Mouse (Mus musculus) neural tube, embryonic 14.5 days (tissue): ENCODE results near the gene 6430550D23Rik. TPM values are rescaled to one million over a fixed set of nuclear protein-coding genes. Genes with fewer than 3 reads are reported as not detected.

Experiments used
- ATAC-seq: fragments of 200-750 bp; cut with Nextera tagmentation; 2 replicates; pipeline ENCODE4 v1.8.0; 2017; ENCODE audit warnings: low read depth, mild to moderate bottlenecking, moderate TSS enrichment, moderate library complexity
- H3K27ac ChIP-seq: fragments of 300-500 bp; sonication (generic); 2 replicates; pipeline ENCODE4 v1.5.1; 2014; ENCODE audit warnings: low read depth, mild to moderate bottlenecking, control low read depth, low read length, moderate library complexity, mixed read lengths
- H3K27me3 ChIP-seq: fragments of 300-500 bp; sonication (generic); 2 replicates; pipeline ENCODE4 v1.6.1; 2014; ENCODE audit warnings: low read length; ENCODE audit not compliant: control insufficient read depth, insufficient read depth
- H3K36me3 ChIP-seq: fragments of 300-500 bp; sonication (generic); 2 replicates; pipeline ENCODE4 v1.6.1; 2014; ENCODE audit warnings: low read length, mixed read lengths; ENCODE audit not compliant: control insufficient read depth, insufficient read depth
- H3K4me1 ChIP-seq: fragments of 300-500 bp; sonication (generic); 2 replicates; pipeline ENCODE4 v1.6.1; 2014; ENCODE audit warnings: low read length; ENCODE audit not compliant: control insufficient read depth, insufficient read depth
- H3K4me2 ChIP-seq: fragments of 300-500 bp; sonication (generic); 2 replicates; pipeline ENCODE4 v1.6.1; 2014; ENCODE audit warnings: mild to moderate bottlenecking, low read depth, low read length, control low read depth
- H3K4me3 ChIP-seq: fragments of 300-500 bp; sonication (generic); 2 replicates; pipeline ENCODE4 v1.5.1; 2014; ENCODE audit warnings: low read depth, low read length, control low read depth, mixed read lengths
- H3K9ac ChIP-seq: fragments of 300-500 bp; sonication (generic); replicated peaks from 2 replicates; pipeline ENCODE4 v1.6.1; 2014; ENCODE audit warnings: low read depth, mild to moderate bottlenecking, control low read depth, low read length, mixed read lengths
- H3K9me3 ChIP-seq: fragments of 300-500 bp; sonication (generic); 2 replicates; pipeline ENCODE4 v1.6.1; 2016; ENCODE audit warnings: low read length; ENCODE audit not compliant: control insufficient read depth
- WGBS: fragments of 180-500 bp; shearing (Covaris S2); extraction: QIAGEN DNeasy Blood & Tissue Kit; methylation state at CpG from one replicate; pipeline ENCODE4 v1.1.7; 2014; 5-methylcytosine and 5-hydroxymethylcytosine counted together
- polyA plus RNA-seq: library from polyadenylated mRNA; unstranded; fragments of >200 nt; fragmentation: Nextera tagmentation; extraction: Ambion mirVana; gene quantifications from 2 replicates; pipeline ENCODE4 v1.2.1, GENCODE M21; 2014

Gene 6430550D23Rik
- polyA plus RNA-seq, 1 experiment from 2014 or later = 4.0 TPM

DNA sequence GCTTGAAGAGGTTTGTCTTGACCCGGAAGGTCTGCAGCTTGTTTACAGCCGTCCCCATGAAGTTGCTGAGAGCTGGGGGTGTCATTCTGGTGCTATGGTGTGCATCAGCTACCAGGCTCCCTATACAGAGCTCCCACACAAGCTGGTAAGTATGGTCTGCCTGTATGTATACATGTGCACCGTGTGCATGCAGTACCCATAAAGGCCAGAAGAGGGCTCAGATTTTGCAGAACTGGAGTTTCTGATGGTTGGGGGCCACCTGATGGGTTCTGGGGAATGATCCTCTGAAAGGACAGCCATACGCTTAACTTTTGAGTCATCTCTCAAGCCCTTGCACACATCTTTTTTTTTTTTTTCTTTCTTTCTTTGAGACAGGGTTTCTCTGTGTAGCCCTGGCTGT lies 2.4 kb downstream of the 6430550D23Rik start:
- Histone ChIP-seq H3K27me3 (no peaks in the 10 kb centered on the region), H3K9ac (no peak overlapping the region), H3K36me3 (no peaks in the 10 kb centered on the region), H3K4me2 (no peak overlapping the region), H3K4me3 (no peak overlapping the region), H3K9me3 (no peaks in the 10 kb centered on the region), H3K27ac (no peak overlapping the region), H3K4me1 (peaks cover 7% of the 10 kb centered on the region)
- ATAC-seq = no peak
- WGBS = 95% methylated on average over 4 of the region's 4 CpGs

DNA sequence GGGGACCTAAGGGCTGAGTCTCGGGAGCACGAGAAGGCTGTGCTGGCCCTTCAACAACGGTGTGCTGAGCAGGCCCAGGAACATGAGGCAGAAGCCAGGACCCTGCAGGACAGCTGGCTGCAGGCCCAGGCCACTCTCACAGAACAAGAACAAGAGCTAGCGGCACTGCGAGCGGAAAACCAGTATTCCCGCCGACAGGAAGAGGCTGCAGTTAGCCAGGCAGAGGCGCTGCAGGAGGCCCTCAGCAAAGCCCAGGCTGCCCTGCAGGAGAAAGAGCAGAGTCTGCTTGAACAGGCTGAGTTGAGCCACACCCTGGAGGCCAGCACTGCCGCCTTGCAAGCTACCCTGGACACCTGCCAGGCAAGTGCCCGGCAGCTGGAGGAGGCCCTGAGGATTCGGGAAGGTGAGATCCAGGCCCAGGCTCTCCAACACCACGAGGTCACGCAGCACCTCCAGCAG lies 15.9 kb downstream of the 6430550D23Rik start:
- WGBS = 86% methylated on average over 14 of the region's 14 CpGs
- no peak overlapping the region for H3K27ac ChIP-seq
- no peaks in the 10 kb centered on the region for H3K9me3 ChIP-seq
- no peak overlapping the region for H3K9ac ChIP-seq
- H3K4me2 ChIP-seq = no peak overlapping the region
- no peak for ATAC-seq
- no peaks in the 10 kb centered on the region for H3K4me1 ChIP-seq
- H3K4me3 ChIP-seq = no peak overlapping the region
- peaks cover 79% of the 10 kb centered on the region for H3K36me3 ChIP-seq
- no peaks in the 10 kb centered on the region for H3K27me3 ChIP-seq

DNA sequence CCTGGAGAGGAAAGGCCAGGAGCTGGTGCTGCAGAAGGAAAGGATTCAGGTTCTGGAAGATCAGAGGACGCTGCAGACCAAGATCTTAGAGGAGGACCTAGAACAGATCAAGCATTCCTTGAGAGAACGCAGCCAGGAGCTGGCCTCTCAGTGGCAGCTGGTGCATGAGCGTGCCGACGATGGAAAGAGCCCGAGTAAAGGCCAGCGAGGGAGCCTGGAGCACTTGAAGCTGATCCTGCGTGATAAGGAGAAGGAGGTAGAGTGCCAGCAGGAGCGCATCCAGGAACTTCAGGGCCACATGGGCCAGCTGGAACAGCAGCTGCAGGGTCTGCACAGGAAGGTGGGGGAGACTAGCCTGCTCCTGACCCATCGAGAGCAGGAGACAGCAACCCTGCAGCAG lies 16.6 kb downstream of the 6430550D23Rik start:
- Histone ChIP-seq H3K27ac (no peak overlapping the region), H3K9me3 (no peaks in the 10 kb centered on the region), H3K4me2 (no peak overlapping the region), H3K9ac (no peak overlapping the region), H3K4me1 (no peaks in the 10 kb centered on the region), H3K4me3 (no peak overlapping the region), H3K36me3 (peaks cover 75% of the 10 kb centered on the region), H3K27me3 (no peaks in the 10 kb centered on the region)
- ATAC-seq = no peak
- 95% methylated on average over 10 of the region's 10 CpGs for WGBS

DNA sequence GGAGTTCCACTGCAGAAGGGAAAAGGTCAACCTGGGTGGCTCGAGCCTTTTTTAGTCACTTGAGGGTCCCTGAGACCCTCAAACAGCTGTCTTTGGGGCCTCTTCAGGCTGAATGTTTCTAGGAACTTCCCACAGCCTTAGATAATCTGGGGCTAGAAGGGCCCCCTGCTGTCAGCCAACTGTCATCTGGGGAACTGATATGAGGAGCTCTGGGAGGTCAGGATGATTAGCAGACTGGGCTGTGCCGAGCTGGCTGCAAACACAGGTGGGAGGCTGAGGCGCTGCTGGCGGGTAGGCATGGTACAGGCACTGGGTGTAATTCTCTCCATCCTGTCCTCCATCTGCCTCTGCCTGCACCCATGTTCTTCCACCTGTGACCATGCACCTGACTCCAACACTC lies 18.7 kb downstream of the 6430550D23Rik start:
- no peaks in the 10 kb centered on the region for H3K9me3 ChIP-seq
- ATAC-seq = no peak
- 80% methylated on average over 4 of the region's 4 CpGs for WGBS
- no peaks in the 10 kb centered on the region for H3K27me3 ChIP-seq
- H3K9ac ChIP-seq = no peak overlapping the region
- peaks cover 71% of the 10 kb centered on the region for H3K36me3 ChIP-seq
- no peak overlapping the region for H3K4me2 ChIP-seq
- H3K4me3 ChIP-seq = no peak overlapping the region
- no peaks in the 10 kb centered on the region for H3K4me1 ChIP-seq
- no peak overlapping the region for H3K27ac ChIP-seq

DNA sequence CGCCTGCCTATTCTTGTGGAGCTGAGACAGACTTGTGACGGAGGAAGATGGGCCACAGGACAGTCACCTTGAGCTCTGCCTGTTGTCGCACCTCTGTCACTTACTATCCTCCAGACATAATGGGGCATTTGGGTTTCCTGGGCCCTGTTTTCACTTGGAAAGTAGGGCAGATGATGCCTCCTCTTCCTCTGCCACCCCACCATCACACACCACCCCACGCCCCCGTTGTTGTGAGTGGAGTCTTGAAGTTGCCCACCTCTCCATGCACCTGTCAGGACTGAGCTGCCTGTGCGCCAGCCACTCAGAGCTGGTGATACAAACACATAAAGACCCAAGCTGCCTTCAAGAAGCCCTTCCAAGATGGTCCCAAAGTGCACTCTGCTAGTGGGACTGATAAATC lies 20.6 kb downstream of the 6430550D23Rik start:
- H3K27me3 ChIP-seq = no peaks in the 10 kb centered on the region
- H3K4me1 ChIP-seq = no peaks in the 10 kb centered on the region
- no peak overlapping the region for H3K4me2 ChIP-seq
- no peak for ATAC-seq
- no peak overlapping the region for H3K4me3 ChIP-seq
- H3K36me3 ChIP-seq = peaks cover 68% of the 10 kb centered on the region
- no peak overlapping the region for H3K9ac ChIP-seq
- 97% methylated on average over 6 of the region's 6 CpGs for WGBS
- no peak overlapping the region for H3K27ac ChIP-seq
- H3K9me3 ChIP-seq = no peaks in the 10 kb centered on the region

DNA sequence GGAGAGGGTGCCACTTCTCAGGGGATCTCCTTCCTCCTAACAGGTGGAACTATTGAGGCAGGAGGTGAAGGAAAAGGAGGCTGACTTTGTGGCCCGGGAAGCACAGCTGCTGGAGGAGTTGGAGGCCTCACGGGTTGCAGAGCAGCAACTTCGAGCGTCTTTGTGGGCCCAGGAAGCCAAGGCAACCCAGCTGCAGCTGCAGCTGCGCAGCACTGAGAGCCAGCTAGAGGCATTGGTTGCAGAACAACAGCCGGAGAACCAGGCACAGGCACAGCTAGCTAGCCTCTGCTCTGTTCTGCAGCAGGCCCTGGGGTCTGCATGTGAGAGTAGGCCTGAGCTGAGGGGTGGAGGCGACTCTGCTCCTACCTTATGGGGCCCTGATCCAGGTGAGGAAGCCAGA lies 22.0 kb downstream of the 6430550D23Rik start:
- Histone ChIP-seq H3K9me3 (no peaks in the 10 kb centered on the region), H3K9ac (no peak overlapping the region)
- 93% methylated on average over 7 of the region's 7 CpGs for WGBS

DNA sequence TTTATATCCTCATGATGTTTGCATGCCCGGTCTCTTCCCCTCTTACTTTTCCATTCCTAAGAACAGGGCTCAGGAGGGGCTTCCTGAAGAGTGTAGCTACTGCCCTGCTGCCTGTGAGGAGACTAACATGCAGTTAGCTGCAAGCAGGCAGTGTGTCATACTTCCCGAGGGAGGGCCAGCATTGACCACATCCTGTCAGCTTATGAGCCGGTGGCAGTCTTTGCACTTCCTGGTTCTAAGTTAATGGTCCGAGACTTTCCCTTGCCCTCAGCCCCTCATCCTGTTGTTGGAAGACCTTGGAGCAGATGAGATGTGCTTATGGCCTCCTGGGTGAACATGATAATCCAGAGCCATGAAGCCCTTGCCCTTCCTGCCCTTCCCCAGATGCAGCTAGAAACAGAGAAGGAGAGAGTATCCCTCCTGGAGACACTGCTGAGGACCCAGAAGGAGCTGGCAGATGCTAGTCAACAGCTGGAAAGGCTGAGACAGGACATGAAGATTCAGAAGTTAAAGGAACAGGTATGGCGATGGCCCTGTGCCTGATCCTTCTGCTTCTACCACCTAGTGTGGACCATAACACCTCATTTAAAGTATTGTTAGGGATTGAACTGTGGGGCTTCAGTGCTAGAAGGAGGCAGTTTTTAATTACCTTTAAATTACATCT lies 28.3 kb downstream of the 6430550D23Rik start:
- 92% methylated on average over 5 of the region's 5 CpGs for WGBS
- no peak for ATAC-seq
- Histone ChIP-seq H3K27ac (no peak overlapping the region), H3K9me3 (no peaks in the 10 kb centered on the region), H3K27me3 (no peaks in the 10 kb centered on the region), H3K4me3 (no peak overlapping the region), H3K36me3 (peaks cover 73% of the 10 kb centered on the region), H3K4me1 (no peaks in the 10 kb centered on the region), H3K4me2 (no peak overlapping the region), H3K9ac (no peak overlapping the region)

More for the DNA sequence above, 22.0 kb downstream of the 6430550D23Rik start:
- Histone ChIP-seq H3K4me3 (no peak overlapping the region), H3K27ac (no peak overlapping the region), H3K4me2 (no peak overlapping the region), H3K27me3 (no peaks in the 10 kb centered on the region), H3K4me1 (no peaks in the 10 kb centered on the region), H3K36me3 (peaks cover 65% of the 10 kb centered on the region)
- ATAC-seq = no peak

DNA sequence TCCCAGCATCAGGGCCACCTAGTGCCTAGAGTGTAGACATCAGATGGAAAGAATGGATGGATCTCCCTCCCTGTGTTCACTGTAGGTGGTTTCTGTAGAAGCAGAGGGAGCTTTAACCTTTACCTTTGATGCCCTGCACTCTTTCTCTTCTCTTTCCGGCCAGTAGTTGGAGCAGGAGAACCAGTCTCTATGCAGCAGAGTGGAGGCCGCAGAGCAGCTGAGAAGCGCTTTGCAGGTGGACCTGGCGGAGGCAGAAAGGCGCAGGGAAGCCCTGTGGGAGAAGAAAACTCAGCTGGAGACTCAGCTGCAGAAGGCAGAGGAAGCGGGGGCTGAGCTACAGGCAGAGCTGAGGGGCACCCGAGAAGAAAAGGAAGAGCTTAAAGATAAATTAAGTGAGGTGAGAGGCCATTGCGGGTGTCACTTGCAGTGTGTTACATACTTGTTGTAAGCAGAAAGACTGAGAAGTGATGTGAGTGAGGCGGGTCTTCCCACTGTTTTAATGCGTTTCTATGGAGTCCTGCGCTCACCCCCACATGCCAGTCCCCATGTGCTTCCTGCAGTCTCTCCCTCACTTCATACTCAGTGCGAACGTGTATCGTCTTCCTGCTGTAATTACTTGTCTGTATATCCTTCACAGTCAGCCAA lies 33.6 kb downstream of the 6430550D23Rik start:
- no peak overlapping the region for H3K9ac ChIP-seq
- H3K27ac ChIP-seq = no peak overlapping the region
- H3K4me3 ChIP-seq = no peak overlapping the region
- no peaks in the 10 kb centered on the region for H3K27me3 ChIP-seq
- H3K36me3 ChIP-seq = peaks cover 71% of the 10 kb centered on the region
- ATAC-seq = no peak
- no peak overlapping the region for H3K4me2 ChIP-seq
- H3K9me3 ChIP-seq = no peaks in the 10 kb centered on the region
- 83% methylated on average over 14 of the region's 14 CpGs for WGBS
- no peaks in the 10 kb centered on the region for H3K4me1 ChIP-seq

DNA sequence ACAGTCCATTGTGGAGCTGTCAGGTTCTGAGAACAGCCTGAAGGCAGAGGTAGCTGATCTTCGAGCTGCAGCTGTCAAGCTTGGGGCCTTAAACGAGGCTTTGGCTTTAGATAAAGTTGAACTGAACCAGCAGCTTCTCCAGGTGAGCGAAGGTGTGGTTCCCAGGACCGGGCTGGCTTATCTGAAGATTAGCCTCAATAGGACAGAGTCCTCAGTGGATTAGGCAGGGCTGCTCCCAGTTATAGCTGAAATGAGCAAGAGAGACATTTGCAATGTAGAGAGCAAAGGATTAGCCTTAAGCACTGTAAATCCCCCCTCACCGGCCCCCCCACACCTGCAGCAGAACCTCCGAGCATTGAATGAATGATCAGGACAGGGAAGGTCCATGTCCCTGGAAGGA lies 34.4 kb downstream of the 6430550D23Rik start:
- Histone ChIP-seq H3K27me3 (no peaks in the 10 kb centered on the region), H3K4me2 (no peak overlapping the region), H3K27ac (no peak overlapping the region), H3K4me1 (no peaks in the 10 kb centered on the region), H3K36me3 (peaks cover 73% of the 10 kb centered on the region), H3K9ac (no peak overlapping the region), H3K4me3 (no peak overlapping the region), H3K9me3 (no peaks in the 10 kb centered on the region)
- 90% methylated on average over 6 of the region's 6 CpGs for WGBS
- ATAC-seq = no peak
